Comparison of ENCODE assay signal across 9 mouse cellular contexts in the genomic region with DNA sequence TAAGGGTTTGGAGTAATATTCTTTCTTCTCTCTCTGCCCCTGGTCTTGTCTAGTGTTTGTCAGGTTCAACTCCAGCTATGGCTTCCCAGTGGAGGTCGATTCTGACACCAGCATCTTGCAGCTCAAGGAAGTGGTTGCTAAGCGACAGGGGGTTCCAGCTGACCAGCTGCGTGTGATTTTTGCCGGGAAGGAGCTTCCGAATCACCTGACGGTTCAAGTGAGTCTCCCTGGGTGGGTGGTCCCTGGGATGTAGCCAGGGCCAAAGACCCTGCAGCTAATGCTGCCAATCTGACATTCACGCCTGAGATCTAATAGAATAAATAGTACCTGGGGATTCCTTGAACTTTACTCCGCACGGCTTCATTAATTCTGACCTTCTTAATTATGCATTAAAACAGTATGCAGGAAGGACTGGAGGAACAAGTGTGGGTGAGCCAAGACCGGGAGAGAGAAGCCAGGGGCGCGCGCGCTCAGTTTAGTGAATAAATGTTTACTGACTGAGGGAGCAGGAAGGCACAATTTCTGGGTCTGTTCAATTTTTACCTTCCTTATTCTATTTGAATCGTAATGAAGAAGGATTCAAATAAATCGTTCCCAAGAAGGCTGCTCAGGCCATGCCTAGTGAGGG.
DNase-seq lines count a peak whose midpoint lies in the region; ATAC-seq lines count a peak whose summit lies in the region.
"Had no signal": no experiment of that assay in that cellular context is flagged by ENCODE, and none has a peak within 500 bp of the region (broad histone marks: within the 10 kb centered on the region; RNA-seq: fewer than 3 reads in every experiment).

No protein-coding gene starts in this region.

- no peak overlapping the region for H3K27ac ChIP-seq in embryonic facial prominence, embryonic 13.5 days
- H3K27ac ChIP-seq in kidney, embryonic 16.5 days (ENCODE audit: low read length), result no peak overlapping the region
- H3K27ac ChIP-seq: liver, embryonic 13.5 days had no signal

- H3K9me3 ChIP-seq in embryonic facial prominence, embryonic 13.5 days, result no peaks in the 10 kb centered on the region
- H3K9me3 ChIP-seq in kidney, embryonic 16.5 days (ENCODE audit: low read length), result no peaks in the 10 kb centered on the region
- H3K9me3 ChIP-seq: liver, embryonic 13.5 days had no signal

- peak overlapping the region; percentile 48 for H3K4me2 ChIP-seq in embryonic facial prominence, embryonic 13.5 days
- peak overlapping the region; percentile 49 for H3K4me2 ChIP-seq in kidney, embryonic 16.5 days (replicated peaks; ENCODE audit: low read depth, low read length)
- H3K4me2 ChIP-seq: liver, embryonic 13.5 days had no signal

- DNase-seq in left cerebral cortex, postnatal 4 days, result peak; percentile 43
- DNase-seq in left cerebral cortex, postnatal 14 days (ENCODE audit: low spot score in 2 of 2), result no peak
- peak; percentile 41 for DNase-seq in retina, embryonic 14.5 days (ENCODE audit: low spot score)
- DNase-seq in ovary, postnatal 36 days (ENCODE audit: low spot score), result no peak
- no peak for DNase-seq in layer of hippocampus, adult 18-20 months (ENCODE audit: low spot score in 2 of 2)
- DNase-seq: liver, embryonic 13.5 days had no signal

- H3K9ac ChIP-seq in embryonic facial prominence, embryonic 13.5 days, result no peak overlapping the region
- no peak overlapping the region; the same call in 1 of the 2 replicates for H3K9ac ChIP-seq in kidney, embryonic 16.5 days (replicated peaks; ENCODE audit: low read length)
- H3K9ac ChIP-seq: liver, embryonic 13.5 days had no signal

- H3K4me3 ChIP-seq in embryonic facial prominence, embryonic 13.5 days, result 0 out of 2 replicates have a peak overlapping the region, but pooled peaks have one; percentile 15
- H3K4me3 ChIP-seq in kidney, embryonic 16.5 days (ENCODE audit: low read length), result peak overlapping the region; percentile 31
- H3K4me3 ChIP-seq: liver, embryonic 13.5 days had no signal

- no peaks in the 10 kb centered on the region for H3K36me3 ChIP-seq in embryonic facial prominence, embryonic 13.5 days
- no peaks in the 10 kb centered on the region for H3K36me3 ChIP-seq in kidney, embryonic 16.5 days (ENCODE audit: insufficient read depth, low read length)
- H3K36me3 ChIP-seq: liver, embryonic 13.5 days had no signal

- intact Hi-C loops in left cerebral cortex, postnatal 4 days (cut with DNase I), result no loop called here
- intact Hi-C loops in left cerebral cortex, postnatal 14 days (cut with DNase I), result no loop called here

- no peak for ATAC-seq in embryonic facial prominence, embryonic 13.5 days (ENCODE audit: insufficient number of reproducible peaks, insufficient read depth, low FRiP score, low TSS enrichment, low read depth)
- peak; percentile 65; the same call in 1 of the 2 replicates for ATAC-seq in kidney, embryonic 16.5 days (ENCODE audit: low FRiP score, low TSS enrichment)
- no peak for ATAC-seq in frontal cortex, adult (ENCODE audit: low TSS enrichment)

- WGBS in embryonic facial prominence, embryonic 13.5 days, result 6% methylated on average over 16 of the region's 16 CpGs
- 5% methylated on average over 16 of the region's 16 CpGs for WGBS in kidney, embryonic 16.5 days

- peaks cover 17% of the 10 kb centered on the region for H3K4me1 ChIP-seq in embryonic facial prominence, embryonic 13.5 days
- peaks cover 13% of the 10 kb centered on the region for H3K4me1 ChIP-seq in kidney, embryonic 16.5 days (ENCODE audit: insufficient read depth, low read length)
- H3K4me1 ChIP-seq: liver, embryonic 13.5 days had no signal

- H3K27me3 ChIP-seq in embryonic facial prominence, embryonic 13.5 days, result no peaks in the 10 kb centered on the region
- no peaks in the 10 kb centered on the region for H3K27me3 ChIP-seq in kidney, embryonic 16.5 days (ENCODE audit: insufficient read depth, low read length)
- H3K27me3 ChIP-seq: liver, embryonic 13.5 days had no signal

Comparison
In these comparisons a context has a peak if more than half of its experiments do, and no peak if none do; other contexts are left out.
1. DNase-seq: peak in left cerebral cortex, postnatal 4 days (single experiment) and retina, embryonic 14.5 days (single experiment); none in left cerebral cortex, postnatal 14 days (0 of 2), ovary, postnatal 36 days (single experiment) and layer of hippocampus, adult 18-20 months (0 of 2).